Mouse (Mus musculus): ENCODE measurements around the gene Prrx2.

- TF ChIP-seq POLR2A (IDR thresholded peaks at IDR 0.05; ENCODE audit: low read depth, low read length): no peak
- no peak for TF ChIP-seq CTCF (conservative IDR thresholded peaks at IDR 0.05; ENCODE audit: insufficient read depth, insufficient read length, low read depth, low read length)
Observed at GRCm38 (mm10) chr2:30816383-30816782, 18.4 kb upstream of the Prrx2 start.
